Mouse (Mus musculus) large intestine, adult 2 months (tissue): ENCODE measurements around the gene Ddo. TPM values are rescaled to one million over a fixed set of nuclear protein-coding genes. Genes with fewer than 3 reads are reported as not detected.

Experiments
- DNase-seq: peaks from one replicate; pipeline ENCODE4 v3.0.0-alpha.2; 2012; ENCODE audit warnings: low read depth, low spot score
- WGBS: fragments of 180-500 bp; shearing (Covaris S2); methylation state at CpG from one replicate; pipeline ENCODE4 v1.1.7; 2018; 5-methylcytosine and 5-hydroxymethylcytosine counted together
- polyA plus RNA-seq: library from polyadenylated mRNA; depleted of rRNA; stranded (reverse); fragments of >200 nt; gene quantifications from 2 replicates; pipeline ENCODE4 v1.2.3, GENCODE M21; 2012; rRNA removed

Ddo gene
- 1.4 and 1.6 TPM in 2 replicates for polyA plus RNA-seq

DNA sequence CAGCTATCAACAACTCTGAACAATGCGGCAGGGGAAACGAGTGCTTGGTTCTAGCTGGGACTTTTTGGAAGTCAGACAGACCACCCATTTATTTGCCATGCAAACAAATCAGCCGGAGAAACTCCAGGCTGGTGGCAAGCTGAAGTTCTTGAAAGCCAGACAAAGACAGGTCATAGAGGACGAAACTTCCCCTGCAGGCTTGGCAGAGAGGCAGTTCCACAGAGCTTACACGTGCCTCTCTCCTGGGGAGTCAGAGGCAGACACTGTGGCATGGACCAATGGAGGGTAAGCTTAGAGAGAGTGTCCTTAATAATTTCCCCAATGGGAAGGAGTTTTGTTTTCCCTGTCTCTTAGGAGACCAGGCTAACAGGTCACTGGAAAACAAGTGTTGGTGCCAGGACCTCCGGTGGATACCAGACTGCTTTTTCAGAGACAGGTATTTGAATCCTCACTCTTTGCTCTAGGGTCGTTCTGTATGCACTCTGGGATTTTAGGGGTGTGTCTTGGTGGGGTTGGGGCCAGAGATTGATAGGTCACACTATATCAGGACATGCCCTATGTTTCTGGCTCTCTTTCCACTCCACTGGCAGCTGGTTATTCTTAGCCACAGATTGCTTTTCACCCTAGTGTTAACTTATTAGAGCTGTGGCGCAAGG is at the start of gene Ddo:
Gene Ddo (plus strand): TSS at position 356 of the 656 bp plus-strand sequence.
- no peak for DNase-seq
- WGBS = 44% methylated on average over 8 of the region's 8 CpGs

DNA sequence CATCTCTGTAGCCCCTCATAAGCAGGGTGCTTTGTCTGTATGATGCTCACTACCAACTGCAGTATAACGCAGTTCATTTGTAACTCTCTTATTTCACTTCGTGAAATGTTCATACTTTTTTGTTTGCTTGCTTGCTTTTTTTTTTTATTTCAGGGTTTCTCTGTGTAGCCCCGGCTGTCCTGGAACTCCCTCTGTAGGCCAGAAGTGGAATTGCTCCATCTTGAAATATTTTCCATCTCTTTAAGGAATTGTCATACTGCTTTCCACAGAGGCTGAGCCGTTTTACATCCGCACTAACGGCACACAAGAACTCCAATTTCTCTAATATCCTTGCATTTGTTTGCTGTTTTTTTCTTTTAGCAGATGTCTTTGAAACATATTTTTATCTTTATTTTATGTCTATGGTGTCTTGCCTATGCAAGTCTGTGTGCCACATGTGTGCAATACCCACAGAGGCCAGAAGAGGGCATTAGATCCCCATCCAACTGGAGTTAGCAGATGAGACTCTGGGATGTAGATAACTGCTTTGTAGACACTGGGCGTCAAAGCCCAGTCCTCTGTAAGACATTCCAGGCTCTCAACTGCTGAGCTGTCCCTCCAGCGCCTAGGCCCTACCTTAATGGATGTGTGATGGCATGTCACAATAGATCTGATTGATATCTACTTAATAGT is 46.1 kb upstream of the Ddo start:
- no peak for DNase-seq
- WGBS = 70% methylated on average over 8 of the region's 8 CpGs

GRCm38 (mm10) chr10:40592186-40592585 is 37.6 kb upstream of the Ddo start:
- no peak for DNase-seq
- 53% methylated on average over 7 of the region's 7 CpGs for WGBS

GRCm38 (mm10) chr10:40597177-40597576 is 32.6 kb upstream of the Ddo start:
- no peak for DNase-seq
- 83% methylated on average over 3 of the region's 3 CpGs for WGBS

GRCm38 (mm10) chr10:40604706-40605394 is 25.0 kb upstream of the Ddo start:
- DNase-seq = no peak
- WGBS = 73% methylated on average over 6 of the region's 6 CpGs

- no peak for DNase-seq
Observed at GRCm38 (mm10) chr10:40617973-40618372, 11.8 kb upstream of the Ddo start.

DNA sequence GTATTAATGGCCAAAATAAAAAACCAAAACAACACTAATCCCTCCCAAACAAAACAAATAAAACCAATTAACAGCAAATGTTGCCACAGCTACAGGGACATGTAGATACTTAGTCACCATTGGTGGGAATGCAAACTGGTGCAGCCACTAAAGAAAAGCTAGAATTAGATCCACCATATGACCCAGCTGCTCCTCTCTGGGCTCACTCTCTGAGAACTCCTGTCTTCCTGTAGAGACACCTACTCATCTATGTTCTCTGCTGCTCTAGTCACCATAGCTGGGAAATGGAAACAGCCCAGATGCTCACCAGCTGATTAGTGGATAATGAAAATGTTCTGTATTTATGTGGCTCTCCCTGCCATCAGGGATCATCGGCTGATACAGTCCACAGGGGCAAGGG is 10.1 kb upstream of the Ddo start:
- no peak for DNase-seq
- WGBS = 78% methylated on average over 1 of the region's 1 CpGs

DNA sequence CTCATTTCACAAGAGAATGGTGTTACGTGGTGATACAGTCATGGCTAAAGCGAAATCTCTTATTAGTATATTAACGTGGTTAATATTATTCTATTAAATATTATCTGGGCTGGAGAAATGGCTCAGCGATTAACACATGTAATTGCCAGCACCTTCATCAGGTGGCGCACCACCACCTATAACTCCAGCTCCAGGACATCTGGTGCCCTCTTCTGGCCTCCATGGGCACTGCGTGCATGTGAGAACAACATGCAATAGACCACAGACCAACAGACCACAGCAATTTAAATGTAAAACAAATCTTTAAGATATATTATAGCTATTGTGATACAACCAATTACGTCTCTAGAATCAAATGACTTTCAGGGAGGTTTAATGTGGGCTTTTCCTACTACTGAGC is 671 bp upstream of the Ddo start:
- no peak for DNase-seq
- 81% methylated on average over 7 of the region's 7 CpGs for WGBS

DNA sequence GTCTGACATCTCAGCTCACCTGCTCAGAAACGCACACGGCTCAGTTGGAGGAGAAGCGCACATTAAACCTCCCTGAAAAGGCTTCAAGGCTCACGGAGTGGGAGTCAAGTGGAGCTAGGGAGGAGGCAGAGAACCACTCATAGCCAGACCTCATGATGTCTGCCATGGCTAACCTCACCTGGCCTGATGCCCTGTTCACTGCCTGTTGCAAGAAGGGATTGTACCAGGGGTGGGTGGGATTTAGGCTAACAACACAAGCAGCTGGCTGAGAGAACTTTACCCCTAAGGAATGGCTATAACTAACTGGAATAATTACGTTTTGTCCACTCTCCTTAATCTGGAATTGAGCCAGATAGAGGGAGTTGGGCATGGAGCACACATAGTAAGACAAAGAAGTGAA is 646 bp downstream of the Ddo start:
- no peak for DNase-seq
- WGBS = 48% methylated on average over 5 of the region's 5 CpGs

DNA sequence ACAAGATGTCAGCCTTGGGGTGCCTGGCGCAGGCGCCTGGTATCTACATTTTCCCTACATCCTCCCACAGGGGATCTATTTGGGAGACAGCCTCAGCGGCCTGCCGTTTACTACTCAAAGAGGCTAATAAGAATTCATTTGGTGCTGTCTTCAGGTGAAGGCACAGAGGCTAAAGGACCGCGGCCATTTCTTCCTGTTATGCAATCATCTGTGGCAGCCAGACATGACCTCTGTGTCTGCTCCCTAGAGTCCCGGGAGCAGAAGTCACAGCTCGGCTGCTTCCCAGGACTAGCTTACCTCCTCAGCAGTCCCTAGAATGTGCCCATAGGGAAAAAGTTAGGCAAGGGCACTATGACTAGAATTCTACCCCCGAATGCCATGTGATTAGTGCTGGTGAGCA is 1.1 kb downstream of the Ddo start:
- WGBS = 72% methylated on average over 9 of the region's 9 CpGs
- DNase-seq = no peak

GRCm38 (mm10) chr10:40632087-40632486 is 2.3 kb downstream of the Ddo start:
- no peak for DNase-seq
- WGBS = 89% methylated on average over 3 of the region's 3 CpGs

- 57% methylated on average over 10 of the region's 10 CpGs for WGBS
- no peak for DNase-seq
Observed at GRCm38 (mm10) chr10:40637331-40637730, 7.5 kb downstream of the Ddo start.

DNA sequence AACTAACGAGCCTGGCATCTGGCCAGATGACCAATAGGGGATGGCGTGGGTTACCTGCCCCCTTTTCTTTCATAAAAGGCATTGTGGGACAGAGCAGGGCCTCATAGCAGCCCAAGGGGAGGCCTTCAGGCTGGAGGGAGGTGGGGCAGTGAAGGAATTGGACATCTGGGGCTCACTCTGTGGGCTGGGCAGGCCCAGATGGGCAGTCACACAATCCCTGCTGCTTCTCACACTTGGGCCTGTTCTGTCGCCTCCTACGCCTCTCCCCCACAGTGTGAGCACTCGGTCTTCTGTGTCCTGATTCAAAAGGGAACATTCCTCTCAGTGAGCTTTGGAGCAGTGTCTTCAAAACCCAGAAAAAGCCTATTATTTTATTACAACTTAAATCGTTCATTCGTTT is 8.5 kb downstream of the Ddo start:
- DNase-seq = no peak
- WGBS = 77% methylated on average over 7 of the region's 7 CpGs

DNA sequence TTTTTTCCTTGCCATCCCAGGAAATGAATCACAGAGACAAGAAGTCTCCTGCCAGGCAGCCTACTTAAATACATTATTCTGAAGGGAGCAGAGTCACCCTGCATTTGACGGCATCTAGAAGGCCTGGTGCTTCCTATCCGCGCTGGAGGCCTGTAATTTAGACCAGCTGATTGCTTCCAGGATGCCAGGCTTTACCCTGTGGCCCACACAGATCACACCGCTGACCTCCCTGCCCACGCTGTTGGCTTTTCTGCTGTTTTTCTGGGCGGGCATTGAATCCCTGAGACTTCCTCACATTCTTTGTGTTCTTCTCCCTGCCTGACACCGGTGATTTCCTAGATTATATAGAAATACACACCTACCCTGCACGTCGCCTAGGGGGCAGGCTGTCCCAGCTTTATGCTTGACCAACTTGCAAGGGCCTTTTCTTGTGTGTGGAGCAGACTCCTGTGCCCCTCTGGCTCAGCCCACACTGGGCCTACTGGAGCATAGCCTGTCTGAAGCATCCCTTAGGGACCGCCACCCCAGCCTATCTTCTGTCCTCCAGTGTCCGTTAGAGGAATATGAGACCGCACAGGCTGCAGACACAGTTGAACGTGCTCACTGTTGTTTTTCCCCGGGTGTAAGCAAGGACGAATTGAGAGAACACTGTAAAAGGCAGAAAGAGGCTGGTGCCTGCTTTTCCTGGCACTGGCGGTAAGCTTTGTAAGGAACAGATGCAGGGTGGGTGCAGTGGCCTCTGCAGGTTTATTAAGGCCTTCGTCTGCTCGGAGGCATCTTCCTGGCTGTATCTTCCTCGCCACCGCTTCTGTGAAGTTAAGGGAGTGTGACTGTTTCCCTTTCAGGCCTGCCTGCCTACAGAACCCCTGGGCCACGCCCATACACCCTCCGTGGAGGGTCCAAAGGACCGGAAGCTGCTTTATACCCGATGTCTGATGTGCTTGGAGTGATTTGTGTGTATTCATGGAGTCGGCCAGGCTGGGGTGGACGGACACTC is 9.3 kb downstream of the Ddo start:
- 80% methylated on average over 26 of the region's 26 CpGs for WGBS
- DNase-seq = no peak

DNA sequence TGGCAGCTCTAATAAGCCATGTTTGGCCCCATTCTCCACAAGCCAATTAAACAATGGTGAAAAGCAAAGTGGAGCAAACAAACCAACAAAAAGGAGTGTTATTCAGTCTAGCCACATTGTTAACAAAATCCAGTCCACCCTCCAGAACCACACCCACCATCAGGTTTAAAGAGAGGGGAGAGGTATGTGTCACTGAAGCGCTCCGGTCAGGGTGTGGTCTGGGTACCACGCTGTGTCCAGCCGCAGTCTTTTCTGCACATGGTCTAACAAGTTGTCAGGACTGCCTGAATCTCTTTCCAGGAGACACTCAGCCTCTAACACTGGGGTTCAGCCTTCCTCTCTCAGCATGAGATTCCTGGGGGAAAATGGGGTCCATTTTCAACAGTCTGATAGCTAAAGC is 10.6 kb downstream of the Ddo start:
- DNase-seq = no peak
- WGBS = 38% methylated on average over 4 of the region's 4 CpGs

DNA sequence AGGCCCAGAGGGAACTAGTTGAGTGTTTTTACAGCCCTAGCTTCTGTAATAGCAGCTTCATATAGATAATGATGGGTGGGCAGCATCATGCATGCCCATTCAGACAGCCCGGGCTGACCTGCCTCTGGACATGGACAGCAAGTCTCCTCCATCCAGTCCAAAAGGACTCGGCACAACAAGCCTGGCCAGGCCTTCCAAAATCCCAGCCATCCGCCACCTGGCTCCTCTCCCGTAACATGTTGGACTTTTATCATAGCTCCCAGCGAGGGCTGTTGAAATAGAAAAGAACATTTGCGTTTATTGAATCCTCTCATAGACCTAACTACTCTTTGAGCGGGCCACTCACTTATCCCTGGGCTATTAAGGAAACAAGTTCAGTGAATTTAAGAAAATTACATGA is 12.1 kb downstream of the Ddo start:
- DNase-seq = no peak
- 88% methylated on average over 7 of the region's 7 CpGs for WGBS

DNA sequence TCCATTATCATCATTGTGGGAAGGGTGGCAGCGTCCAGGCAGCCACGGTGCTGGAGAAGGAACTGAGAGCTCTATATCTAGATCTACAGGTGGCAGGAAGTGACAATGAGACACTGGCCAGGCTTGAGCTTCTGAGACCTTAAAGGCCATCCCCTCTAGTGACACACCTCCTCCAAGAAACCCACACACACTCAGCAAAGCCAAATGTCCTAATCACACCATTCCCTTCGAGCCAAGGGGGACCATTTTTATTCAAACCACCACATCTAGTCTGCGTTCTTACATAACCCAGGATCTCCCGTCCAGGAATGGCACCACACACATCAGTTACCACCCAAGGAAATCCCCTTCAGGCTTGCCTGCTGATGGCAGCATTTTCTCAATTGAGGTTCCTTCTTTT is 13.3 kb downstream of the Ddo start:
- no peak for DNase-seq
- 82% methylated on average over 5 of the region's 5 CpGs for WGBS

- WGBS = 45% methylated on average over 9 of the region's 9 CpGs
- no peak for DNase-seq
Observed at GRCm38 (mm10) chr10:40644456-40644855, 14.6 kb downstream of the Ddo start.

- WGBS = 71% methylated on average over 1 of the region's 1 CpGs
Observed at GRCm38 (mm10) chr10:40645346-40645745, 15.5 kb downstream of the Ddo start.

GRCm38 (mm10) chr10:40648776-40649175 is 19.0 kb downstream of the Ddo start:
- no peak for DNase-seq
- WGBS = 73% methylated on average over 12 of the region's 12 CpGs

More at GRCm38 (mm10) chr10:40645346-40645745, 15.5 kb downstream of the Ddo start:
- DNase-seq = no peak
